Mouse (Mus musculus): ENCODE results near the gene Olfr31.
A peak's percentile ranks its signal among the peaks of the same experiment; 100 is the strongest.

The Olfr31 gene

DNA sequence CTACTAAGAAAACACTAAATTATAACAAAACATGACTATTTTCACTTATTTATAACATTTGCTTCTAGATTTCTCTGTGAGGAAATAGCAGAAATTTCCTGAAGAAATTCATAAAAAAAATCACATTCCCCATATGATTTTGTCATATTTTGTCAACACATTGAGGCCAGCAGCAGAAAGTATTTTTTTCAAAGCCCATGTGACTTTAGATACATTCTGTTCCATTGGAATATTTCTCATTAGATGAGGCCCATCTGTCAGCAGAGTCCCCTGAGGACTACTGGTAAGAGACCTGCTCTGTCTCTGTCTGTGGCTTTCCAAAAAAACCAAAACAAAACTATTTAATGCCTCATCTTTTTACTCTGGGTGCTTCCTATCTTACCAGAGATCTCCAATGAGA is at the start of gene Olfr31:
Olfr31 (plus strand) TSS at position 301 of the 400 bp plus-strand sequence.
- no peak for DNase-seq (ENCODE audit: low spot score)

DNA sequence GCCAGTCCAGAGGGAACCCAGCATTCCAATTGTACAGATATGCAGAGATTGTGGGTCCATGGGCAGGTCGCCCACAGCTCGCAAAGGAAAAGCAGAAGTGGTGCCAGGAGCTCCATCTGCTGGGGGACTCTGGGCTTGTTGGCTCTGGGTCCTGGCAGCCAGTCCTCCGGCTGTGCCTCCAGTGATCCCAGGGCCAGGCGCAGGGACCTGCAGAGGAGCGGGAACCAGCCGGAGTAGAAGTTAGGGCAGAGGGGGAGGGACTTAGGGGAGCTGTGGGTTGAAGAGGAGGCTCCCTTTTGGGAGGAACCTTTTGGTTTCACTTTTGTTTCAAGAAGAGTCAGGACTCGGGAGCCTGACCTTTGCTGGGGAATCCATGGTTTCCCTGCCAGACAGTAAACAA is 28.2 kb upstream of the Olfr31 start:
- no peak for DNase-seq (ENCODE audit: low spot score)

DNA sequence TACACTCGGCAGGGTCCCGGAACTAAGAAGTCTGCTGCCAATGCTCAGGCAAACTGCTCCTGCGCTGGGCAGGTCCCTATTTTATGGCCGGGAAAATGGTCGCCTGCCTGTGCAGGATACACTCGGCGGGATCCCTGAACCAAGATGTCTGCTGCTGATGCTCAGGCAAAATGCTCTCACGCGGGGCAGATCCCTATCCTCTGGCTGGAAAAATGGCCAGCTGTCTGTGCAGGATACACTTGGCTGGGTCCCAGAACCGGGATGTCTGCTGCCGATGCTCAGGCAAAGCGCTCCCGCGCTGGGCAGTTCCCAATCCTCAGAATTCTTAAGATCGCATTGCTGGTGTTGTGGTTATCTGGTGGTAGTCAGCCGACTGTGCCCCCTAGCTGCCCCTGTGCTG is 13.7 kb upstream of the Olfr31 start:
- DNase-seq (ENCODE audit: low spot score): no peak

DNA sequence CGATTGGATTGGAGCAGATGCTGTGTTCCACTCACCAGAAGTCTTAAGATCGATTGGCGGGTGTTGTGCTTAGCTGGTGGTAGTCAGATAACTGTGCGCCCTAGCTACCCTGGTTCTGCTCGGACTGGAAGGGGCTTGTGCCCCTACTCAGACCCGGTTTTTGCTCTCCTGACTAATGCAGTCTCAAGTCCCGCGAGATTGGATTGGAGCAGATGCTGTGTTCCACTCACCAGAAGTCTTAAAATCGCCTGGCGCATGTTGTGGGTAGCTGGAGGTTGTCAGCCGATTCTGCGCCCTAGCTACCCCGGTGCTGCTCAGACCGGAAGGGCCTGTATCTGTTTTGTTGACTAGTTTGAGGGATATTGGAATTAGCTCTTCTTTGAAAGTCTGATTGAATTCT is 13.2 kb upstream of the Olfr31 start:
- DNase-seq (ENCODE audit: low spot score): no peak

DNA sequence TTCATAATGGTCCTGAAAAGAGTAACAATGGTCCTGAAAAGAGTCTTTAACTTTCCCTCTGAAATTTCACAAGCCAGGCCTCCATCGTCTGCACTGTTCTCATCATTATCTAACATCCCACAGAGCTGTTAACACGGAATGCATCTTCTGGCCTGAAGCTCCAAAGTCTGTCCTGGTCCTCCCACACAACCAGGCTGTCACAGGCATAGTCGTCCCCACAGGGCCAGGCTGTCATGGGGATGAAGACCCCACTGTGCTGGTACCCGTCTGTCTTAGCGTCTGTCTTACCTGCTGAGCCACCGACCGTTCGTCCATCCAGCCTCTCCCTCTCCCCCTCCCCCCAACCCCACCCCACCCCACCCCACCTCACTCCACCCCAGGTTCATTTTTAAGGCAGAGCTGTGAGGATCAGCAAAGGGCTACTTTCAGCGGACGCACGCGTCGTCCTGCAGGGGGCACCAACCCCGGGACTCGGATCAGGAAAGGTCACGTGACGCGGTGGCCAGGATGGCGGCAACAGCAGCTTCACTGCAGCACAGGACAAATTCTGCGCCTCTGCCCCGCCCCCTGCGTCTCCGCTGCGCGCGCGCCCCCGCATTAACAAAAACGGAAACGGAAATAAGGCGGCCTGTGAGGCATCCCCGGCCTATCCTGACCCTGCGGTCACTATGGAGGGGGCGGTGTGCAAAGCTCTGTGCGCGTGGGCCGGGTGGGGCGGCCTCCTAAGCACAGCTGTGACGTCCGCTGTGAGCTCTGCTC is 22.7 kb downstream of the Olfr31 start:
- peak; percentile 94 for DNase-seq (ENCODE audit: low spot score)

DNA sequence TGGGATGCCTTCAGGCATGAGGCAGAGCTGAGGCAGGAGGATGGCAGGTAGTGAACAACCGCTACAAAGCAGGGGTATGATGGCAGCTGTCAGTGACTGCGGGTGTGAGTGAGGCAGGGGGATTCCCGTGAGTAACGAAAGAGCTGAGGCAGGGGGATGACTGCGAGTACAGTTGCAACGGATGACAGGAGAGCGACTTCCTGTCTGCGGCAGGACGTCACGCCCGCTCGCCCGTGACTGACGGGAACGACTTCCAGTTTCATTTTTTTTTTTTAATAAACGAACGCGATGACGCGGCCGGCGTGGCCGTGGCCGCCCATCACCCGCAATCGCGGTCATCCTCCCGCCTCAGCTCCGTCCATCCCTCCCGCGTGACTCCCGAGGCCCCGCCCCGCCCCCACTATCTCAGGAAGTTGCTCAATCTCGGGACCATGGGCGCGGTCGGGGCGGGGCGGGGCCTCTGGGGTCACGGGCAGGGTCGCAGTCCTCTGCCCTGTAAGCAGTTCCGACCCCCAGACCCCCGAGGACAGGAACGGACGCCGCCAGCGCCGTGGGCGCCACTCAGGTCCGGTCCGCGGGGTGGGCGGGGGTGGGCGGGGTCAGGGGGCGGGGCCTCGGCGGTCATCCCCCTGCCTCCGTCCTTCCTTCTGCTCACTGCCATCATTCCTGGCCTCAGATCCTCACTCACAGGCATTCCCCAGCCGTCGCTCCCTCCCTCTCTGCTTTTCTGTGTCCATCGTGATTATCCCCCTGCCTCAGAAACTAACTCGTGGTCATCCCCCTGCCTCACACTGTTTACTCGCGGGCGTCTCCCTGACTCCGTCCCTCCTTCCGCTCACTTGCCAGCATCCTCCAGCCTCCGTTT is 23.6 kb downstream of the Olfr31 start, which contains the start of gene Il3ra:
Il3ra (plus strand) TSS at position 328 of the 865 bp plus-strand sequence.
- DNase-seq (ENCODE audit: low spot score): peak; percentile 78

DNA sequence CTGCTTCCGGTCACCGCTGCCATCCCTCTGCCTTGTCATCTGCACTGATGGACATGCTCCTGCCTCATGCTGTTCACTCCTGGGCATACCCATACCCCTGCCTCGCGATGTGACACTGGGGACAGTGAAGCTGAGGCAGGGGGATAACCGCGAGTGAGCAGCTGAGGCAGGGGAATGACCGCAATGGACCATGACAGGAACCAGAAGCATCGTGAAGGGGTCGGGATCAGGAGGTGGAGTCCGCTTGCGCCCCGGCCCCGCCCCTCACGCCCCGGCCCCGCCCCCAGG is 24.1 kb downstream of the Olfr31 start:
- no peak for DNase-seq (ENCODE audit: low spot score)

DNA sequence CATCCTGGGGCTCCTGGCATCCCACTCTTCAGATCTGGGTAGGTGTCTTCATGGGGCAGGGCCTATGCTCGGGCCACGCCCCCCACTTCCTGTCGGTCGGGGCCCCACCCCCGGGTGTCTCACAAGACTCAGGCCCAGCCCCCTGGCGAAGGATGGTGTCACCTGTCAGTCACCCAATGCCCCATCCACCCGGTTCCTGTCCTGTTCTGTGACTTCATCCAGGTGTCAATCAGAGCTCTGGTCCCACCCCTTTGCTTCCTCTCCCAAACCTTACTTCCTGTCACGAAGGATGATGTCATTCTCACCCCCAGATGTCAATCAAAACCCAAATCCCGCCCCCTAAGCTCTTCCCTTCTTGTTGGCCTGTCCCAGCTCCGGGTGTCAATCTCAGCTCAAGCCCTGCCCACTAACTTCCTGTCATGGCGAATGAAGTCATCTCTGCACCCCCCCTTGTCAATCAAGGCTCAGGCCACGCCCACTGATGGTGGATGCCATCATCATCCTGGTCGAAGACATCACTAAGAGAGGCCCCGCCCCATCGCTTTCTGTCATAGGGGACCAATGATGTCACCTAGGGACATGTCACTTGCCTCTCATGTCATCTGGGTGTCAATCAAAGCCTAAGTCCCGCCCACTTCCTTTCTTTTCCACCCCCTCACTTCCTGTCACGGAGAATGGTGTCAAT is 24.7 kb downstream of the Olfr31 start:
- peak; percentile 20 for DNase-seq (ENCODE audit: low spot score)

DNA sequence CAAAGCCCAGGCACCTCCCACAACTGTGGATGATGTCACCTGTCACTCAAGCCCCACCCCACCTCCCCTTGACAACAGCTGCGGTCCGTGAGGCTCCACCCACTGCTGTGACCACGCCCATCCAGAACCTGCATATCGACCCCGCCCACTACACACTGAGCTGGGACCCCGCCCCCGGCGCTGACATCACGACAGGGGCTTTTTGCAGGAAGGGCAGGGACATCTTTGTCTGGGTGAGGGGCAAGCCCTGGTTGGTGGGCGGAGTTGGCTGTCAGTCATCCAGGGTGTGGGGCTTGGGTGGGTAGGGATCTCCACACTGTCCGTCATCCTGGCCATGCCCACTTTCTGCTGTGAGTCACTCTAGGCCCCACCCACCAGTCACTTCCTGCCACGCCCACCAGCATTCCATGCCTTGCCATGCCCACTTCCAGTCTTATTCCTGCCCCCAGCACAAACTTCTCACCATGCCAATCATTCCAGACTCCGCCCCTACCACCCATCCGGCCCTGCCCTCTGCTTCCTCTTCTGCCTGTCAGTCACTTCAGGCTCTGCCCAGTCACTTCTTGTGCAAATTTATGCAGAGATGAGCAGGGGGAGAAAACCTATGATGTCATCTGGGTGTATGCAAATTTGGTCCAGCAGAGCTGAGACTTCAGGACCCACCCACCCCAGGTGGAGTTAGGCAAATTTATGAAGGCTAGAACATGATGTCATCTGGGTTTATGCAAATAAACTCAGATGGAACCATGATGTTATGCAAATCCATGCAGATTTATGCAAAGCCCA is 25.4 kb downstream of the Olfr31 start:
- peak; percentile 10 for DNase-seq (ENCODE audit: low spot score)

DNA sequence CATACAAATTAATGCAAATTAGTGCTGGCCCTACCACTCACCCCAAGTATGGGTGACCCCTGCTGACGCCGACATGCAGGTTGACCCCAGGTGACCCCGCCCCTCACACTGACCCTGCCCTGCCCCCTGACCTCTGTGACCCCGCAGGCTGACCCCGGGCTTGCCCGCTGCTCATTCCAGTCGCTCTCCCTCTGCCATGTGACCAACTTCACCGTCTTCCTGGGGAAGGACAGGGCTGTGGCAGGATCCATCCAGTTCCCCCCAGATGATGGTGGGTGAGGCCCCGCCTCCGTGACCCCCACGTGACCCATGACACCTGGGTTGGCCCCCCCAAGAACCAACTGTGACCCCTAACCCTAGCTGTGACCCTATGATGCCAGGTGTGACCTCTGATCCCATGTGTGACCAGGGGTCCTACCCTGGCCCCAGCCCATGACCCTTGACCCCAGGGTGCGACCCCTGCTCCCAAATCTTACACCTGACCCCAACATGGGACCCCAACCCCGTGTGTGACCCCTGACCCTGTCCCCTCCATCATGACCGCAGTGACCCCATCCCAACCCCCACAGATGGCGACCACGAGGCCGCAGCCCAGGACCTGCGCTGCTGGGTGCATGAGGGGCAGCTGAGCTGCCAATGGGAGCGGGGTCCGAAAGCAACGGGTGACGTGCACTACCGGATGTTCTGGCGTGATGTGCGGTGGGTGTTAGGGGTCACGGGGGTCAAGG is 26.2 kb downstream of the Olfr31 start:
- no peak for DNase-seq (ENCODE audit: low spot score)

DNA sequence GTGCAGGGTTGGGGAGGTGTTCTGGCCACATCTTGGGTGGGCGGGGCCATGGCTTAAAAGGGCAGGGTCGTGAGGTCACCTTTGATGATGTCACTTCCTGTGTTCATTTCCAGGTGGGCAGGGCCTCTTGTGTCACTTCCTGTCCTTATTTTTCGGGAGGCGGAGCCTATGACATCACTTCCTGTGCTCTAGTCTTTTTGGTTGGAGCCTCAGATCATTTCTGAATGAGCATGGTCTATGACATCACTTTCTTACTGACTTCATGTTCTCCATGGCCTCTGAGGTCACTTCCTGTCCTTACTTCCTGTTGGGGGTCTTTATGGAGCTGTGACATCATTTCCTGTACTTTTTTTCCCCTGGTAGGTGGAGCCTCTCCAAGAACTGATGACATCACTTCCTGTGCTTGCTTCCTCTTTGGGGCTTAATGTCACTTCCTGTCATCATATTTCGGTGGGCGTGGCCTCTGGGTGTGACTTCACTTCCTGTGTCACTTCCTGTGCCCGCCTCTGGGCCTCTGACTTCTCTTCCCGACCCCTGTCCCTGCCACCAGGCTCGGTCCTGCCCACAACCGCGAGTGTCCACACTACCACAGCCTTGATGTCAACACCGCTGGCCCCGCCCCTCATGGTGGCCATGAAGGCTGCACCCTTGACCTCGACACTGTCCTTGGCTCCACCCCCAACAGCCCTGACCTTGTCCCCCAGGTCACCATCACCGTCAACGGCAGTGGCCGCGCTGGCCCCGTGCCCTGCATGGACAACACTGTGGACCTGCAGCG is 27.0 kb downstream of the Olfr31 start:
- no peak for DNase-seq (ENCODE audit: low spot score)

DNA sequence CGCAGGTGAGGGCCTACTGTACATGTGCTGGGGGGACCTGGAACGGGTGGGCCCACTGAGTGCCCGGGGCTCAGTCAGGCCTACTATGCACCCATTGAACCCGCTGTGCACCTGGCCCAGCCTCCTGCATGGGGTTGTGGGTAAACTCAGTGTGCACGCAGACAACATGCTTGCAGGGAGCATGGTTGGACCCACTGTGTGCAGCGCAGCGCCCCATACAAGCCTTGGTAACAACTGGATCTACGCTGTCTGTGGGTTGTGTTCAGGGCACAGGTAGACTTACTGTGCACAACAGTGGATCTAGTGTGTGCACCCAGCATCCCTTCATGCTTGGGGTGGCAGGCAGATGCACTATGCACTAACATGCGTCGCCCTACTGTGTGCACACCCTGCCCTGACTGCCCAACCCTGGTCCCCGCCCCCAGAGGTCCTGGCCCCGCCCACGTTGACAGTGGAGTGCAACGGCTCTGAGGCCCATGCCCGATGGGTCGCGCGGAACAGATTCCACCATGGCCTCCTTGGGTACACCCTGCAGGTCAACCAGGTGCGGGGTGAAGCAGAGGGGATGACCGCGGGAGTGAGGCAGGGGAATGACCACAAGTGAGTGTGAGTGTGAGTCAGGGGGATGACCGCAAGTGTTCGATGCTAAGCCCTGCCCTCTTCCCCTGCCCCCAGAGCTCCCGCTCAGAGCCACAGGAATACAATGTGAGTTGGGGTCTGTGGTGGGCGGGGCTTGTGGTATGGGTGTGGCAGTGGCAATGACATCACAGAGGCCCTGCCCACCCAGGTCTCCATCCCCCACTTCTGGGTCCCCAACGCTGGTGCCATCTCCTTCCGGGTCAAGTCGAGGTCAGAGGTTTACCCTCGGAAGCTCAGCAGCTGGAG is 27.9 kb downstream of the Olfr31 start:
- no peak for DNase-seq (ENCODE audit: low spot score)

DNA sequence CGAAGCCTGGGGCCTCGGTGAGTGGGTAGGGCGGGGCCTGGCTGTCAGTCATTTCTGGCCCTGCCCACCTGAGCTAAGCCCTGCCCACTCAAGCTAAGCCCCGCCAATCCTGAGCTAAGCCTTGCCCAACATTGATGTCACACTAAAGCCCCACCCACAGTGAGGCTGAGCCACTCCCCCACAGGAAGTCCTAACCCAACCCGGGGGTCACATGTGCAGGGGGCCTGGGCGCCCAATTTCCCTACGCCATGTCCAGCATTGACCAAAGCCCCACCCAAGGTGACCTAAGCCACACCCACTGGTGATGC is 28.5 kb downstream of the Olfr31 start:
- DNase-seq (ENCODE audit: low spot score): no peak

DNA sequence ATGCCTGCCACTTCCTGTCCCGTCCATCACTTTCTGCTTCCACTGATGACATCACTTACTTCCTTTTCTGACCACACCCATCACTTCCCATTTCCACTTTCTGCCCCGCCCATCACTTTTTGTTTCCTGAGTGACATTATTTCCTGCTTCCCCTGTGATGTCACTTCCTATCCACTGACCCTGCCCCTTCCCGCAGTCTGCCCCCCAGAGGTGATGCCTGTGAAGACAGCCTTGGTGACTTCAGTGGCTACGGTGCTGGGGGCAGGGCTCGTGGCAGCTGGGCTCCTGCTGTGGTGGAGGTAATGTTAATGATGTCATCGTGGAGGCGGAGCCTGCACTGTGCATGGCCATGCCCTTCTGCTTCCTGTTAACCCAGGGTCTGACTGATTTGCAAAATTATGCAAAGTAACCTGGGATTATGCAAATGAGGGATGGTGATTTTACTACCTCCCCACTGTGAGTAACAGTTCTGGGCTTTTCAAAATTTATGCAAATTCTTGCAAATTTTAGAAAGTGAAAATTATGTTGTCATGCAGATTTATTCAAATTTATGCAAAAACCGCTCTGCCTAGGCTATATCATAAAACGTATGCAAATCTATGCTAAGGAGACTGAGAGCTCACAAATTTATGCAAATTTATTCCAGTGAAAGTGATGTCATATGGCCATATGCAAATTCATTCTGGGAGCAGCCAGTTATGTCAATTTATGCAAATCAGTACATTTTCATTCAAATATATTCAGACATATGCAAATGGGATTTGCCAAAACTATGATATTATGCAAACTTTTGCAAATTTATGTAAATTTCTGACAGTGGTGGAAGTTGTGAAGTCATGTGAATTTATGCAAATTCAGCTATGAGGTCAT is 29.3 kb downstream of the Olfr31 start:
- no peak for DNase-seq (ENCODE audit: low spot score)

DNA sequence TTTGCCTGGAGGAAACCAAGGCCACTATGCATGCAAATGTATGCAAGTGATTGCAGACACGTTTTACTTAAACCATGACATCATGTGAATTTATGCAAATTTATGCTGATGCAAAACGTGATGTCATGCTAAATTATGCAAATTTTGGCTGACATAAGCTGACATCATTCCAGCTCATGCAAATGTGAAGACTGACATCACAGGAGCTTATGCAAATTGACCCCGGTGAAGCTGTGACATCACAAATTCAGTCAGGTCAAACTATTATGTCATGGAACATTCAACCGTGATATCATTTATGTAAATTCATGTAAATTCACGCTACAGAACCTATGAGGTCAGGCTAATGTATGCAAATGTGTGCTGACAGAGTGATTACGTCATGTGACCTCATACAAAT is 30.0 kb downstream of the Olfr31 start:
- no peak for DNase-seq (ENCODE audit: low spot score)

DNA sequence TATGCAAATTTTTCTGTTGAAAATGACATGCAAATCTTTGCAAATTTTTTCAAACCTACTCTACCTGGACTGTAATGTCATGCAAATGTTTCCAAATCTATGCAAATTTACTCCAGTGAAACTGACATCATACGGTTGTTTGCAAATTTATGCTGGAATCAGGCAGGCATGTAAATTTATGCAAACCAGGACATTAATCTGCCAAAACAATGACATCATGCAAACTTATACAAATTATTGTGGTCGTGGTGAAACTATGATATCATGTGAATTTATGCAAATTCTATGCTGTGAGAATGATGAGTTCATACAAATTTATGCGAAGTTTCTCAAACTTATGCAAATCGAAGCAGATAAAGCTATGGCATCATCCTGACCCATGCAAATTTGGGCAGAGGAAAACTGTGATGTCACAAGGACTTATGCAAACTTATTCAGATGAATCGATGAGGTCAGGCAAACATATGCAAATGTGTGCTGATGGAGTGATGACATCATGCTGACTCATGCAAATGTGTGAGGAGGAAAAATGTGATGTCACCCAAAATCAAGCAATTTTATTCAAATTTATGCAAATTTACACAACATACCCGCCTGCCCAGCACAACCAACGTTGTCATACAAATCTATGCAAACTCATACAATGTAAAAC is 30.6 kb downstream of the Olfr31 start:
- DNase-seq (ENCODE audit: low spot score): no peak

DNA sequence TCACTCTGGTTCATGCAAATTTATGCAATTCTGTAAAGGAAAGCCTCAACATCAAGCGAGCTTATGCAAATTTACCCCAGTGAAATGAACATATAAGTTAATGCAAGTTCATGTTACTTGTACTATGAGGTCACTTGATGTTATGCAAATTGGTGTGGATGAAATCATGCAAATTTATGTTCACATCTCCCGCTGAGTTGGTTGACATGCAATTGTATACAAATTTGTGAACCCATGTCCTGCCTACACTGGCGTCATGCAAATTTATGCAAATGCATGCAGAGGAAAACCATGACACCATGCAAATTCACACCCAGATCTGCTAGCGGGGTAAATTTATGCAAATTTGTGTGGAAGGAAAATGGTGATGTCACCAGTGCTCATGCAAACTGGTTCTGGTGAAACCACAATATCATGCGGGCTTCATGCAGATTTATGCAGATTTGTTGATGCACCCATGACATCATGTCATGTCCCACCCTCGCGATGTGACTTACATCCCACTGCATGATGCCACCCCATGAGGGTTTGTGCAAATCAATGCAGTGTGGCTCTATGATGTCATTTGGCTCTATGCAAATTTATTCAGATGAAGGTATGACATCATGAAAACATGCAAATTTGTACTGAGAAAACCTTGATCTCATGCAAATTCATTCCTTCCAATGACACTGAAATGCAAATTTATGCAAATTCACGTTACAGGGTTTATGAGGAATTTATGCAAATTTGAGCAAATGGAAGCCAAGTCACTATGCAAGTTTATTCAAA is 31.3 kb downstream of the Olfr31 start:
- no peak for DNase-seq (ENCODE audit: low spot score)

Data from urinary bladder, postnatal 14 days (tissue).